Mouse (Mus musculus): ENCODE measurements around the gene Ascc1. TPM values are rescaled to one million over a fixed set of nuclear protein-coding genes. Genes with fewer than 3 reads are reported as not detected.

The Ascc1 gene
- polyA plus RNA-seq, 1 experiment, result 11.9 TPM

GRCm38 (mm10) chr10:60034621-60035020 is 32.0 kb downstream of the Ascc1 start:
- WGBS, result 91% methylated on average over 3 of the region's 3 CpGs
- TF ChIP-seq POLR2A (IDR thresholded peaks at IDR 0.05; ENCODE audit: low read depth, low read length), result no peak
- TF ChIP-seq CTCF (IDR thresholded peaks at IDR 0.05; ENCODE audit: extremely low read depth, insufficient read depth, insufficient read length, insufficient replicate concordance), result no peak

DNA sequence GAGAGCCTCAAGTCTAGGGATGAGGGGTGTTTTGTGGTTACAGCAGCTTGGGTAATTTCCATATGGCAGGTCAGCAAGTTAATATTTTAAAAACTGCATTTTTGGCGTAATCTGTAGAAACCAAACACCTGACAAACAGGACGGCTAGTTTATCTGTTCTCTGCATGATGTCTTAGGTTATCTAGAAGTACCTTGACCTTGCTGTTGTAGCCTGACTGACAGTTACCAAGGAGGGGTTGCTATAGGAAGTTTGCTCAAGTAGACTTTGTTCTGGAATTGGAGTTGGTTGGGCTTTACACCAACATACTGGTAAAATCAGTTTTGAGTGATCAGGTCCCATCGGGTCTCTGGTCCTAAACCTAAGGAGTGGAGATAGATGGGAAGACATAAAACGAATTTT is 33.1 kb downstream of the Ascc1 start:
- no peaks in the 10 kb centered on the region for H3K27me3 ChIP-seq (ENCODE audit: control insufficient read depth, insufficient read depth, low read length)
- TF ChIP-seq POLR2A (IDR thresholded peaks at IDR 0.05; ENCODE audit: low read depth, low read length) (no peak), CTCF (IDR thresholded peaks at IDR 0.05; ENCODE audit: extremely low read depth, insufficient read depth, insufficient read length, insufficient replicate concordance) (no peak)
- DNase-seq (ENCODE audit: low read depth in 1 of 2, low spot score in 2 of 2), result no peak
- no peak overlapping the region for H3K4me3 ChIP-seq (ENCODE audit: extremely low read depth, insufficient read depth, insufficient read length)
- no peaks in the 10 kb centered on the region for H3K4me1 ChIP-seq (ENCODE audit: control insufficient read depth, insufficient read depth, insufficient read length)
- H3K36me3 ChIP-seq (ENCODE audit: control insufficient read depth, insufficient read depth, low read length), result no peaks in the 10 kb centered on the region
- 90% methylated on average over 4 of the region's 4 CpGs for WGBS
- no peak overlapping the region for H3K27ac ChIP-seq (ENCODE audit: insufficient read depth, low read length)

More at GRCm38 (mm10) chr10:60034621-60035020, 32.0 kb downstream of the Ascc1 start:
- no peak overlapping the region for H3K4me3 ChIP-seq (ENCODE audit: extremely low read depth, insufficient read depth, insufficient read length)
- no peak overlapping the region for H3K27ac ChIP-seq (ENCODE audit: insufficient read depth, low read length)
- H3K27me3 ChIP-seq (ENCODE audit: control insufficient read depth, insufficient read depth, low read length), result no peaks in the 10 kb centered on the region
- H3K4me1 ChIP-seq (ENCODE audit: control insufficient read depth, insufficient read depth, insufficient read length), result no peaks in the 10 kb centered on the region
- H3K36me3 ChIP-seq (ENCODE audit: control insufficient read depth, insufficient read depth, low read length), result no peaks in the 10 kb centered on the region
- DNase-seq (ENCODE audit: low read depth in 1 of 2, low spot score in 2 of 2), result no peak

GRCm38 (mm10) chr10:60042350-60042922 is 39.8 kb downstream of the Ascc1 start:
- H3K27ac ChIP-seq (ENCODE audit: insufficient read depth, low read length), result no peak overlapping the region
- H3K36me3 ChIP-seq (ENCODE audit: control insufficient read depth, insufficient read depth, low read length), result peaks cover 3% of the 10 kb centered on the region
- DNase-seq (ENCODE audit: low read depth in 1 of 2, low spot score in 2 of 2), result no peak
- H3K4me3 ChIP-seq (ENCODE audit: extremely low read depth, insufficient read depth, insufficient read length), result no peak overlapping the region
- peaks cover 3% of the 10 kb centered on the region; the same call in 1 of the 2 replicates for H3K4me1 ChIP-seq (ENCODE audit: control insufficient read depth, insufficient read depth, insufficient read length)
- H3K27me3 ChIP-seq (ENCODE audit: control insufficient read depth, insufficient read depth, low read length), result no peaks in the 10 kb centered on the region
- TF ChIP-seq CTCF (IDR thresholded peaks at IDR 0.05; ENCODE audit: extremely low read depth, insufficient read depth, insufficient read length, insufficient replicate concordance) (no peak), POLR2A (IDR thresholded peaks at IDR 0.05; ENCODE audit: low read depth, low read length) (no peak)
- WGBS, result 95% methylated on average over 8 of the region's 8 CpGs

GRCm38 (mm10) chr10:60046696-60047095 is 44.1 kb downstream of the Ascc1 start:
- H3K4me3 ChIP-seq (ENCODE audit: extremely low read depth, insufficient read depth, insufficient read length), result no peak overlapping the region
- 89% methylated on average over 5 of the region's 5 CpGs for WGBS
- no peak overlapping the region for H3K27ac ChIP-seq (ENCODE audit: insufficient read depth, low read length)
- TF ChIP-seq CTCF (IDR thresholded peaks at IDR 0.05; ENCODE audit: extremely low read depth, insufficient read depth, insufficient read length, insufficient replicate concordance) (no peak), POLR2A (IDR thresholded peaks at IDR 0.05; ENCODE audit: low read depth, low read length) (no peak)
- no peak for DNase-seq (ENCODE audit: low read depth in 1 of 2, low spot score in 2 of 2)
- peaks cover 3% of the 10 kb centered on the region; the same call in 1 of the 2 replicates for H3K4me1 ChIP-seq (ENCODE audit: control insufficient read depth, insufficient read depth, insufficient read length)
- peaks cover 9% of the 10 kb centered on the region for H3K36me3 ChIP-seq (ENCODE audit: control insufficient read depth, insufficient read depth, low read length)
- H3K27me3 ChIP-seq (ENCODE audit: control insufficient read depth, insufficient read depth, low read length), result no peaks in the 10 kb centered on the region

DNA sequence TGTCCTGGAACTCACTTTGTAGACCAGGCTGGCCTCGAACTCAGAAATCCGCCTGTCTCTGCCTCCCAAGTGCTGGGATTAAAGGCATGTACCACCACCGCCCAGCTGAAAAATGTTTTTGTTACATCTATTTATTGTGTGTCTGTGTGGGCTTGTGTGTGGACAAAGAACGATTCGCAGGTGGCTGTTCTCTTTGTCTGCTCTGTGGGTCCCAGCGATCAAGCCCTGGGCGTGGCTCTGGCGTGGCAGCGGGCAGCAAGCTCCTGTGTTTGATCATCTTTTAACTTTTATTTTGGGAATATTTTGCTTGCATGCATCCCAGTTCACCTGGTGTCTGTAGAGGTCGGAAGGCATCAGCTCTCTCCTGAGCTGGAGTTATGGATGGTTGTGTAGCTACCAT is 48.0 kb downstream of the Ascc1 start:
- H3K4me3 ChIP-seq (ENCODE audit: extremely low read depth, insufficient read depth, insufficient read length), result no peak overlapping the region
- no peaks in the 10 kb centered on the region for H3K27me3 ChIP-seq (ENCODE audit: control insufficient read depth, insufficient read depth, low read length)
- H3K36me3 ChIP-seq (ENCODE audit: control insufficient read depth, insufficient read depth, low read length), result peaks cover 5% of the 10 kb centered on the region
- no peak for DNase-seq (ENCODE audit: low read depth in 1 of 2, low spot score in 2 of 2)
- TF ChIP-seq POLR2A (IDR thresholded peaks at IDR 0.05; ENCODE audit: low read depth, low read length) (no peak), CTCF (IDR thresholded peaks at IDR 0.05; ENCODE audit: extremely low read depth, insufficient read depth, insufficient read length, insufficient replicate concordance) (no peak)
- H3K27ac ChIP-seq (ENCODE audit: insufficient read depth, low read length), result no peak overlapping the region
- WGBS, result 95% methylated on average over 10 of the region's 10 CpGs
- H3K4me1 ChIP-seq (ENCODE audit: control insufficient read depth, insufficient read depth, insufficient read length), result no peaks in the 10 kb centered on the region

DNA sequence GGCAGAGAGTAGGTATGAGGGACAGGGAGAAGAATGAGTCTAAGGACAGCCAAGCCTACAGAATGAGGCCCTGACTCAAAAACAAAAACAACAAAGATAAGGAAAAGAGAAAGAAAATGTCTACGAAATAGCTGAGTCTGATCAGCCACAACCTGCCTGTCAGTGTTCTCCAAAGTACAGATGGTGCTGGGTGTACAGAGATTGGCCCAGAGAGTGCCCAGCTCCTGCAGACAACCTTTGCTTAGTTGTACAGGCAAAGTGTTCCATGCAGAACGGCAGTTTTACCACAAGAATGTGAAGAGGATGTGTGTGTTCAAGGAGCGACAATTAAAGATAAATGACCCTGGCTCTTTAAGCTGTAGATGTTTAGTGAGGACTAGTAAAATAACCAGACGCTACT is 50.5 kb downstream of the Ascc1 start:
- peaks cover 6% of the 10 kb centered on the region for H3K36me3 ChIP-seq (ENCODE audit: control insufficient read depth, insufficient read depth, low read length)
- no peak overlapping the region for H3K4me3 ChIP-seq (ENCODE audit: extremely low read depth, insufficient read depth, insufficient read length)
- H3K27me3 ChIP-seq (ENCODE audit: control insufficient read depth, insufficient read depth, low read length), result no peaks in the 10 kb centered on the region
- H3K27ac ChIP-seq (ENCODE audit: insufficient read depth, low read length), result no peak overlapping the region
- WGBS, result 56% methylated on average over 4 of the region's 4 CpGs
- H3K4me1 ChIP-seq (ENCODE audit: control insufficient read depth, insufficient read depth, insufficient read length), result no peaks in the 10 kb centered on the region
- TF ChIP-seq CTCF (IDR thresholded peaks at IDR 0.05; ENCODE audit: extremely low read depth, insufficient read depth, insufficient read length, insufficient replicate concordance), result no peak
- TF ChIP-seq POLR2A (IDR thresholded peaks at IDR 0.05; ENCODE audit: low read depth, low read length), result no peak
- DNase-seq (ENCODE audit: low read depth in 1 of 2, low spot score in 2 of 2), result no peak

- TF ChIP-seq POLR2A (IDR thresholded peaks at IDR 0.05; ENCODE audit: low read depth, low read length) (no peak), CTCF (IDR thresholded peaks at IDR 0.05; ENCODE audit: extremely low read depth, insufficient read depth, insufficient read length, insufficient replicate concordance) (no peak)
- WGBS, result 72% methylated on average over 5 of the region's 5 CpGs
- Histone ChIP-seq H3K27me3 (ENCODE audit: control insufficient read depth, insufficient read depth, low read length) (no peaks in the 10 kb centered on the region), H3K27ac (ENCODE audit: insufficient read depth, low read length) (no peak overlapping the region), H3K4me1 (ENCODE audit: control insufficient read depth, insufficient read depth, insufficient read length) (peaks cover 2% of the 10 kb centered on the region; the same call in 1 of the 2 replicates), H3K4me3 (ENCODE audit: extremely low read depth, insufficient read depth, insufficient read length) (no peak overlapping the region), H3K36me3 (ENCODE audit: control insufficient read depth, insufficient read depth, low read length) (peaks cover 4% of the 10 kb centered on the region; the same call in 1 of the 2 replicates)
- DNase-seq (ENCODE audit: low read depth in 1 of 2, low spot score in 2 of 2), result no peak
Measured at GRCm38 (mm10) chr10:60062173-60062572, 59.6 kb downstream of the Ascc1 start.

All from spleen, adult 2 months (tissue).